Mouse (Mus musculus) layer of hippocampus, adult 2 months (tissue): Measurements from ENCODE around the gene Hyal2. TPM values are rescaled to one million over a fixed set of nuclear protein-coding genes. Genes with fewer than 3 reads are reported as not detected.
A peak's percentile ranks its signal among the peaks of the same experiment; 100 is the strongest.

Experiments
- DNase-seq, 2 experiments: peaks; one replicate each; pipeline ENCODE4 v3.0.0; 2022; ENCODE audit warnings: low spot score in 2 of 2
- H3K27ac ChIP-seq: fragments of 200-600 bp; 2 replicates; pipeline ENCODE4 v1.8.1; 2022
- H3K4me3 ChIP-seq: fragments of 200-600 bp; 2 replicates; pipeline ENCODE4 v1.8.1; 2022; ENCODE audit warnings: mild to moderate bottlenecking
- CTCF ChIP-seq: fragments of 200-600 bp; conservative IDR thresholded peaks from 2 replicates; pipeline ENCODE4 v1.8.1; 2022; ENCODE audit warnings: antibody characterized with exemption, mild to moderate bottlenecking, moderate library complexity
- total RNA-seq, 2 experiments: library from RNA; stranded (reverse); gene quantifications; 2 replicates each; pipeline ENCODE4 v1.2.3; 2021

Gene Hyal2
- total RNA-seq, 2 experiments from 2014 or later: 11.5 to 16.9 TPM

GRCm38 (mm10) chr9:107618098-107618497 lies 50.4 kb downstream of the Hyal2 start:
- Histone ChIP-seq H3K27ac (peak overlapping the region; percentile 67; the same call in 1 of the 2 replicates), H3K4me3 (no peak overlapping the region)
- TF ChIP-seq CTCF: no peak
- no peak for DNase-seq

- TF ChIP-seq CTCF: no peak
- Histone ChIP-seq H3K27ac (peak overlapping the region; percentile 67; the same call in 1 of the 2 replicates), H3K4me3 (no peak overlapping the region)
- no peak for DNase-seq
Measured at GRCm38 (mm10) chr9:107618778-107619545, 51.2 kb downstream of the Hyal2 start.

GRCm38 (mm10) chr9:107619546-107619879 lies 51.8 kb downstream of the Hyal2 start:
- no peak for DNase-seq
- Histone ChIP-seq H3K4me3 (no peak overlapping the region), H3K27ac (peak overlapping the region; percentile 67; the same call in 1 of the 2 replicates)
- TF ChIP-seq CTCF: no peak

- TF ChIP-seq CTCF: no peak
- Histone ChIP-seq H3K27ac (no peak overlapping the region; the same call in 1 of the 2 replicates), H3K4me3 (no peak overlapping the region)
- DNase-seq: no peak
Measured at GRCm38 (mm10) chr9:107620954-107621353, 53.2 kb downstream of the Hyal2 start.

Other genes with a start within 250 kb of the Hyal2 start
- gene Hemk1, start 229.6 kb upstream of the Hyal2 start, total RNA-seq: 10 to 100 TPM; 15.9 to 21.4 TPM
- 1 to 10 TPM; 2.5 to 2.9 TPM for gene 6430571L13Rik, start 227.3 kb upstream of the Hyal2 start, total RNA-seq
- 10 to 100 TPM; 18.1 to 19.3 TPM for gene Cacna2d2, start 168.3 kb upstream of the Hyal2 start, total RNA-seq
- gene Tmem115, start 34.0 kb upstream of the Hyal2 start, total RNA-seq: 10 to 100 TPM; 35.8 to 41.0 TPM
- 10 to 100 TPM; 13.8 to 15.3 TPM for gene Cyb561d2, start 25.8 kb upstream of the Hyal2 start, total RNA-seq
- gene Nprl2, start 25.7 kb upstream of the Hyal2 start, total RNA-seq: 10 to 100 TPM; 44.2 to 45.2 TPM
- gene Zmynd10, start 20.6 kb upstream of the Hyal2 start, total RNA-seq: 1 to 10 TPM; 4.7 to 5.7 TPM
- gene Rassf1, start 16.4 kb upstream of the Hyal2 start, total RNA-seq: 10 to 100 TPM; 16.2 to 17.6 TPM
- gene Tusc2, start 4.7 kb upstream of the Hyal2 start, total RNA-seq: 10 to 100 TPM; 77.2 to 83.1 TPM
- gene Hyal1, start 9.0 kb downstream of the Hyal2 start, total RNA-seq: 1 to 10 TPM; 6.9 to 7.6 TPM
- 10 to 100 TPM; 10.9 to 12.6 TPM for gene Naa80, start 10.9 kb downstream of the Hyal2 start, total RNA-seq
- gene Hyal3, start 12.9 kb downstream of the Hyal2 start, total RNA-seq: 1 to 10 TPM; 2.0 to 2.1 TPM
- gene Ifrd2, start 19.7 kb downstream of the Hyal2 start, total RNA-seq: 10 to 100 TPM; 13.7 to 15.2 TPM
- 1 to 10 TPM; 1.9 to 2.2 TPM for gene Sema3b, start 41.3 kb downstream of the Hyal2 start, total RNA-seq
- gene Gnai2, start 67.4 kb downstream of the Hyal2 start, total RNA-seq: 100 to 1,000 TPM; 208 to 222 TPM
- 10 to 100 TPM; 55.7 to 65.0 TPM for gene Slc38a3, start 101.6 kb downstream of the Hyal2 start, total RNA-seq
- under 1 TPM in 1 of 2 experiments, not detected in 1; 0.17 TPM for gene Gnat1, start 111.8 kb downstream of the Hyal2 start, total RNA-seq
- gene Sema3f, start 142.5 kb downstream of the Hyal2 start, total RNA-seq: 1 to 10 TPM; 2.8 to 3.5 TPM
- 100 to 1,000 TPM; 141 to 159 TPM for gene Rbm5, start 203.1 kb downstream of the Hyal2 start, total RNA-seq